Mouse (Mus musculus): Measurements from ENCODE around the gene Psmb7. TPM values are rescaled to one million over a fixed set of nuclear protein-coding genes. Genes with fewer than 3 reads are reported as not detected.
A peak's percentile ranks its signal among the peaks of the same experiment; 100 is the strongest.

Psmb7 gene
- total RNA-seq, 2 experiments from 2014 or later = 231 to 253 TPM

DNA sequence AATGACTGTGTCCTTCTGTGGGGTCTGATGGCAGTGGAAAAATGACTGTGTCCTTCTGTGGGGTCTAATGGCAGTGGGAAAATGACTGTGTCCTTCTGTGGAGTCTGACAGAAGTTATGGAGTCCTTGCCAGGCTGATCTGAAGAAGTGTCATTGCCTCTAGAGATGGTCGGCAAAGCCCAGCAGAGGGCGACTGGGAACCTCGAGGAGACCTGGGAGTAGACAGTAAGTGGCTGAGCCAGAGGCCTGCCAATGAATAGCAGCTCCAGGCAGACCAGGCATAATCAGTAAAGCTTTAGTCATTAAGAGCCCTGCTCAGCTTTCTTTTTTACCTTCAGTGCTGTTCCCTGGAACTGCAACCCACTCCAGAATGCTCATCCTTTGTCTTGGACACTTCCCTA, 2.0 kb upstream of the Psmb7 start:
- intact Hi-C loops (cut with DNase I) = no loop called here
- DNase-seq = peak; percentile 83

DNA sequence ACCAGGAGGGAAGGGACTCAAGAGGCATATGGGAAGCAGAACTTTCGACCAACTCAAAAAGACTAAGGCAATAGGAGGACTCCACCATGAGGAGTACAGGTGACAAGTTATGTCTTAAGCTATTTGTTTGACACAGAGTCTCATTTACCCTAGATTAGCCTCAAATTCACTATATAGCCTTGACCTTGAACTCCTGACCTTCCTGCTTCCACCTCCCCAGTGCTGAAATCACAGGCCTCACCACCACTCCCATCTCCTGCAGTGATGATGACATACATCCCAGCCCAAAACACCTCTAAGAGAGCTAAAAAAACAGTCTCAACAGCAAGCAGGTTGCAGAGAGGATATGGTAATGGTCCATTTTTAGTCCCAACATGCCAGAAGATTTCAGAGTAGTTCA, 2.1 kb downstream of the Psmb7 start:
- no peak for DNase-seq
- intact Hi-C loops (cut with DNase I) = loop anchor here (5.0 kb wide), 1 partner anchor 221 kb away; no protein-coding TSS in a partner anchor

GRCm38 (mm10) chr2:38637716-38638267, 6.1 kb downstream of the Psmb7 start:
- intact Hi-C loops (cut with DNase I) = no loop called here
- DNase-seq = no peak

DNA sequence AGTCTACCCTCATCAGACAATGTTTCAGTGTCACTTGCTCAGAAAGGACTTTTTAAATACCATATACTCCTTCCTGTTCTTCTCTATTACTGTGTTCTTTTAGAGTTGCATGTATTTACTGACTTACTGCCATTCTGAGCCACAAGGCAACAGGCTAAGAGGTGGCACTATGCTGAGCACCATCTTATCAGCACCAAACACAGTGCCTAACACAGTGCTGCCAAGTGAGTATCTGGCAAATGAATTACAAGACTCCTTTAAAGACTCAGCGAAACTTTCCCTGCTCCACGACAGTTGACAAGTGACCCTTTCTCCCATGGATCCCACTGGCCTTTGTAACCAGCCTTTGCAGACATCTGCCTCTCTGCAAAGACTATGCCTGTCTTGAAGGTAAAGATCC, 13.3 kb downstream of the Psmb7 start:
- intact Hi-C loops (cut with DNase I) = no loop called here
- DNase-seq = no peak

DNA sequence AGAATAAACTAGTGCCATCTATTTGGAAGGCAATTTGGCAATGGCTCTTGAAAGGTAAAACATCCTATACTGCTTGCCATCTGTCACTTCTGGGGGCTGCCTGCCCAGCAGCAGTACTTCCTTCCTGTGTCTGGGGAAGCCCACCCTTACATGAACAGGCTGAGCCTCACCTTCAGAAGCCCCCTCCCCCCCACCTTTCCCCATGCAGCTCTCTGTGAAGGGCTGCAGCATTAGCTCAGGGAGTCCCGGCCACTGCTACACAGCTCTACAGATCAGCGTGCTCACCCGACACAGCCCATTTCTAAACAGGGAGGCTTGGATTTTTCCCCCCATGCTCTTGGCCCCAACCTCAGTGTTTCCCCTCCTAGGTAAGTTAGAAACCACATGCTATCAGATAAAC, 14.4 kb downstream of the Psmb7 start:
- intact Hi-C loops (cut with DNase I) = no loop called here
- DNase-seq = no peak

DNA sequence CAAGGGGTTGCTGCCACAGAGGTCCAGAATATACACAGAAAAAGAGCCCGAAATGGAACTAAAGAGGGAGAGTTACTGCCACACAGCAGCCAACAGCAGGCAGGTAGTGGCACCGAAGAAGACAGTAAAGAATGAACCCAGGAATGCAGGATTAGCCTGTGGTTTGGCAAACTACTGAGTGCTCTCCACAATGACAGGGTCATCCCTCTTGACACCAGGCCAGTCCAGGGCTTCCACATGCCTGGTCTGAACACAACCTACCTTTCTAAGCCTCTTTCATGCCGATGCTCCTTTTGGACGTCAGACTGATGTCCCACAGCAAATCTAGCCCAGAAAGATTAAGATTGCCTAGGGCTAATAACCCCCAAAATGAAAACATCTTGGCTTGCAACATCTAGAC, 15.1 kb downstream of the Psmb7 start:
- DNase-seq = no peak

GRCm38 (mm10) chr2:38623821-38624590, 19.9 kb downstream of the Psmb7 start:
- no peak for DNase-seq
- intact Hi-C loops (cut with DNase I) = no loop called here

More for the DNA sequence above, 15.1 kb downstream of the Psmb7 start:
- intact Hi-C loops (cut with DNase I) = no loop called here

- intact Hi-C loops (cut with DNase I) = no loop called here
- DNase-seq = no peak
Measured at GRCm38 (mm10) chr2:38623411-38623810, 20.5 kb downstream of the Psmb7 start.

- intact Hi-C loops (cut with DNase I) = no loop called here
- DNase-seq = peak; percentile 53
Measured at GRCm38 (mm10) chr2:38621610-38622021, 22.3 kb downstream of the Psmb7 start.

DNA sequence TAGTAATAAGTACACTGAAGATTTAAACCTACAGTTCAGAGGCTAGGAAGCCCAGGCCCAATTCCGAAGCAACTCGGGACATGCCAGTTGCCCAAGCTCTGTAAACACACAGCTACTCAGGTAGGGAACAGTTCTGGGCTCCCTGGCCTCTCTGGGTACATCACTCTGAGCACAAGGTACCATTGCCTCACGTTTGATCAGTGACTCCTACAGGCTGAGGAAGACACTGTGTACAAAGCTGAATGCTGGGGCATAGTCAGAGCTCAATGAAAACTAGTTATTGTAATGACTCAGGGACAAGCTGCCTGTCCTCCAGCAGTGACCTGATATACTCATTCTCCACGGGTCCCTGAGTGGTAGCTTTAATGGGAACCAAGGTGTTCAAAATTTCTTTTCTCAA, 22.8 kb downstream of the Psmb7 start:
- intact Hi-C loops (cut with DNase I) = no loop called here

GRCm38 (mm10) chr2:38619777-38620176, 24.1 kb downstream of the Psmb7 start:
- no peak for DNase-seq
- intact Hi-C loops (cut with DNase I) = no loop called here

More for the DNA sequence above, 22.8 kb downstream of the Psmb7 start:
- no peak for DNase-seq

DNA sequence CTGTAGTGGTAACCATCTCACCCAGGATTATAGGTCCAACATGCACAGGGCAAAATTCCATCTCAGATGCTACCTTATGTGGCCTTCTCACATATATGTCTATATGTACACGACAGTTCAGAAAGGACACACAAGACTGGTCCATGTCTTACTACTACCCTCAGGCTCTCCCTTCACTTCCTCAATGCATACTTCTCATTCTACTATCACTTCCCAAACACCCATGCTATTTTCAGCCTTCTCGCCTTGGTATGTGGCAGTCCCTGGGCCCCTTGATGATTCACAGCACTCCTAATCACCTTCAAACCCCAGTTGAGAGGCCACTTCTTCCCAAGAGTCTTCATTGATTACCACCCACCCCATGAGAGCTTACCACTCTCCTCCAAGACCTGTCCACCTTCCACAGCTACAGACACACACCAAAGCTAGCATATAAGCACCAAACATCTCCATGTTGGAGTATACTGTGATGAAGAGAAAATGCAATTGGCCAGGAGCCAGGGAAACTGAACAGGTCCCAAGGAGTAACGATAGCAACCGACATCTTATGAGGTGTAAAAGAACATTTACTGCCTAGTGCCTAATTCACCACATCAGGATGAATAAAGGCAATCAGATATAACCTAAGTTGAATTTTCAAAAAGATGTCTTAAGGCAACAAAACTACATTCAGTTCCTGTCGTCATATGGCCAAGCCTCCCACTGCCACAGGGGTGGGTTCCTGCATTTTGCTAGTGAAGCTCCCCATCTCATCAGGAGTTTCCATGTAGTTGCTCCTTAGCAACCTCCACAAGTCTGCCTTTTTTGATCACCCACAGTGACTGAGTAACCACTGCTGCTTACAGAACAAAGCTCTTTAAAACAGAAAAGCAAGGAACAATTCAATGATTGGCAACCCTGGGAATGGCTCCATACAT, 26.7 kb downstream of the Psmb7 start:
- intact Hi-C loops (cut with DNase I) = no loop called here

DNA sequence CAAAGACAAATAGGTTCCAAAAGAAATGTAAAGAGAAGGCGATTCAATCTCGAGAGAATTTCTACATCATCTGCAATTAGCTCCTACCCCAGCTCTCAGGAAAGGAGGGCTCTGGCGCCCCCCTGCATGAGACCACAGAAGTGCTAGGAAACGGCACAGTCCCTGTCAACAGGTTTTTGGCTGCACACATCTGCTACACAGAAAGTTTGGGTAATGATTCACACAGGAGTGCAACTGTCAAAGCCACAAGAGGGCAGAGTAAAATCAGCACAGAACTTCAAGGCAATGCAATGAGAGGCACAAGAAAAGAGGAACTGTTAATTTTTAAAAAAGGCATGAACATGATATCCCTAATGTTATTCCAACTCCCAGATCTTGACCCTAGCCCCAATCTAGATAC, 27.8 kb downstream of the Psmb7 start:
- DNase-seq = peak; percentile 30
- intact Hi-C loops (cut with DNase I) = no loop called here

More for the DNA sequence above, 26.7 kb downstream of the Psmb7 start:
- DNase-seq = no peak

DNA sequence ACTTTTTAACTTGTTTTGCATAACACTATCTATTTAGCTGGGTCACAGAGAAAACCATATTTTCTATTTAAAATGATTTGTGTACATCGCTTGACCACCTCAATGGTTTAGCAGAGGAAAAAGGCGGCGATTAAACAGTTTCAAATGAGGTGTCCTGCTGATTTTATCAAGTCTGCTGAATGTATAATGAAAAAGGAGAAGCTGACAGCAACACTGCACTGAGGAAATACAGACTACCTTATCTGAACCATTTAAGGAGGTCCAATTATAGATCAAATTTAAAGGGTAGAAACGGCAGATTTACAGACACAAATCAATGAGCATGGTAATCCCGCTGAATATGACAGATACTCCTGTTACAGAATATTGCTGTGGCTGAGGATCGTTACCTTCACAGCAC, 29.4 kb downstream of the Psmb7 start:
- intact Hi-C loops (cut with DNase I) = no loop called here
- no peak for DNase-seq

- intact Hi-C loops (cut with DNase I) = no loop called here
Measured at GRCm38 (mm10) chr2:38613576-38613975, 30.3 kb downstream of the Psmb7 start.

GRCm38 (mm10) chr2:38612596-38612995, 31.3 kb downstream of the Psmb7 start:
- no peak for DNase-seq
- intact Hi-C loops (cut with DNase I) = no loop called here

More at GRCm38 (mm10) chr2:38613576-38613975, 30.3 kb downstream of the Psmb7 start:
- DNase-seq = no peak

GRCm38 (mm10) chr2:38610161-38610560, 33.7 kb downstream of the Psmb7 start:
- no peak for DNase-seq
- intact Hi-C loops (cut with DNase I) = no loop called here

DNA sequence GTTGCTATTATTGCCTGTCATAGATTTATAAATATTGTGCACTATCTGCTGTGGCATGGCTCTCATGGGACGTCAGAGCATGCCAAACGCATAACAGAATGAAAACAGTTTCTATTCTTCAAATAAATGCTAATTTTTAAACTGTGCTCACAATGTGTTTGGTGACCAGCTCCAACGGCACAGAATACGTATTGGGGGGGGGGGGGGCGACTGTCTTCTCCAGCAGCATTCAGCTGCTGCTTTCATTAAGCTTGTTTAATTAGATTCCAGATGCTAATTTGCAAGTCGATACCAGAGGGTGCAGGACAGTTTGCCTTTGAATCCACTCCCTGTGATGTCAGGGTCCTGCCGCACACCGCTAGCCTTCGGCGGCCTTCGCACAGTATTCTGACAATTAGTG, 34.6 kb downstream of the Psmb7 start:
- intact Hi-C loops (cut with DNase I) = no loop called here
- no peak for DNase-seq

DNA sequence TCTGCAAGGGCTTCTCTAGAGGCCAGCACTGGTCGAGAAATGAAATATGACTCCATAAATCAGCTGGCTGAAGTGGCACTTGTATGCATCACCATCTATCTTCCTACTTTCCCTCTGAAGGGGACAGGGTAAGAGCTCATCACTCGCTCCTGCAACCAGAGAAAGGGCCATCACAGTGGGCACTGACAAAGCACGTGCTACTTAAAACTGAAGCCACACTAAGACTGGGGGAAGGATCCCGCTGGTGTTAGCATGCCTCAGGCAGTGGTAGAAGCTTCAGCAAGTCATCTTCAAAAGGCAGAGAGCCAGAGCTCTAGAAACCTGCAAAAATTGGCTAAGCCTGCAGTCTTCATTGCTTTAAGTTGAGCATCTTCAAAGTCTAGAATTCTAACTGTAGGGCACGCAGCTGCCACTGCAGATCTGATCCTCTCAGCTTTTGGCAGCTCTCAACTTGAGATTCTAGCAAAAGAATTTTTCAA, 35.0 kb downstream of the Psmb7 start:
- intact Hi-C loops (cut with DNase I) = no loop called here
- no peak for DNase-seq

- intact Hi-C loops (cut with DNase I) = no loop called here
- DNase-seq = no peak
Measured at GRCm38 (mm10) chr2:38607716-38608115, 36.2 kb downstream of the Psmb7 start.

DNA sequence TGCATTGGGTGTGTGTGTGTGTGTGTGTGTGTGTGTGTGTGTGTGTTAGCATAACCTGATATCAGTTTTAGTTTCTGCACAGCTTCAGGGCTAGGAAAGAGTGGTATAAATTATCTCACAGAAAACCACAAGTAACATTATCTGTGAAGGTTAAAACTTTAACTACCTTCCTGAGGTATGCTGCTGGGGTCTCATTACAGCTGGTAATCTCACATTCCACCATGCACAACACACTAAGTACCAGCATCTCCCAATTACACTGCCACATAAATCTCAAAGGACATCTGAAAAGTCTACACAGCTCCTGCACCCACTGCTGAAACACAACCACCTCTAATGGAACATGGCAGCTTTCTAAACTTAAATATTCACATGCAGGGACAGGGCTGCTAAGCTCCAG, 43.0 kb downstream of the Psmb7 start:
- no peak for DNase-seq
- intact Hi-C loops (cut with DNase I) = no loop called here
